Mouse (Mus musculus): ENCODE measurements around the gene Lrp8. TPM values are rescaled to one million over a fixed set of nuclear protein-coding genes. Genes with fewer than 3 reads are reported as not detected.

Lrp8 gene
- polyA plus RNA-seq, 1 experiment = 3.2 TPM

- Histone ChIP-seq H3K79me2 (ENCODE audit: control insufficient read depth, insufficient read depth) (peaks cover 7% of the 10 kb centered on the region), H3K4me3 (peak overlapping the region; percentile 63), H3K4me2 (ENCODE audit: low read depth) (peak overlapping the region; percentile 87), H3K36me3 (ENCODE audit: control insufficient read depth, insufficient read depth) (peaks cover 43% of the 10 kb centered on the region), H3ac (ENCODE audit: control insufficient read depth, insufficient read length) (peak overlapping the region; percentile 71), H3K27me3 (ENCODE audit: control insufficient read depth, insufficient read depth, insufficient read length) (no peaks in the 10 kb centered on the region)
- no peak for TF ChIP-seq SRF (IDR thresholded peaks at IDR 0.05; ENCODE audit: control insufficient read depth, insufficient read length, low read depth)
- TF ChIP-seq CEBPB (IDR thresholded peaks at IDR 0.05; ENCODE audit: insufficient read depth, poor library complexity, severe bottlenecking) = no peak
- TF ChIP-seq POLR2A (IDR thresholded peaks at IDR 0.05; ENCODE audit: insufficient read length, low read depth) = no peak
- TF ChIP-seq MYOD1 (IDR thresholded peaks at IDR 0.05; ENCODE audit: control insufficient read depth in 1 of 3, insufficient read length in 2 of 3, low read depth in 2 of 3) = no peak
- no peak for TF ChIP-seq MAX (IDR thresholded peaks at IDR 0.05; ENCODE audit: low read depth)
- TF ChIP-seq USF1 (IDR thresholded peaks at IDR 0.05; ENCODE audit: low read depth) = no peak
- no peak for TF ChIP-seq POLR2AphosphoS2 (IDR thresholded peaks at IDR 0.05; ENCODE audit: insufficient read length, low read depth)
- no peak for TF ChIP-seq TCF12 (IDR thresholded peaks at IDR 0.05; ENCODE audit: insufficient read depth, poor library complexity, severe bottlenecking)
- no peak for TF ChIP-seq REST (IDR thresholded peaks at IDR 0.05; ENCODE audit: insufficient read depth, insufficient read length)
- no peak for TF ChIP-seq MYOG (IDR thresholded peaks at IDR 0.05; ENCODE audit: control insufficient read depth in 1 of 3, insufficient read depth in 1 of 3, insufficient read length in 2 of 3, low read depth in 2 of 3)
- TF ChIP-seq TCF3 (IDR thresholded peaks at IDR 0.05; ENCODE audit: insufficient read length, low read depth) = no peak
- TF ChIP-seq E2F4 (IDR thresholded peaks at IDR 0.05; ENCODE audit: insufficient read depth) = no peak
These were observed 87.3 kb downstream of the Lrp8 start for GRCm38 (mm10) chr4:107889385-107889730.

- peaks cover 38% of the 10 kb centered on the region for H3K36me3 ChIP-seq (ENCODE audit: control insufficient read depth, insufficient read depth)
- H3K27me3 ChIP-seq (ENCODE audit: control insufficient read depth, insufficient read depth, insufficient read length) = no peaks in the 10 kb centered on the region
- H3ac ChIP-seq (ENCODE audit: control insufficient read depth, insufficient read length) = peak within 1 kb of the TSS; percentile 71
- H3K4me3 ChIP-seq = peak within 1 kb of the TSS; percentile 63
- no peak for TF ChIP-seq MAX (IDR thresholded peaks at IDR 0.05; ENCODE audit: low read depth)
- peak in 2 of 3 experiments; percentile 29 to 60 for TF ChIP-seq MYOD1 (IDR thresholded peaks at IDR 0.05; ENCODE audit: control insufficient read depth in 1 of 3, insufficient read length in 2 of 3, low read depth in 2 of 3)
- TF ChIP-seq CEBPB (IDR thresholded peaks at IDR 0.05; ENCODE audit: insufficient read depth, poor library complexity, severe bottlenecking) = no peak
- no peak for TF ChIP-seq E2F4 (IDR thresholded peaks at IDR 0.05; ENCODE audit: insufficient read depth)
- peak; percentile 79 for TF ChIP-seq POLR2A (IDR thresholded peaks at IDR 0.05; ENCODE audit: insufficient read length, low read depth)
- TF ChIP-seq TCF3 (IDR thresholded peaks at IDR 0.05; ENCODE audit: insufficient read length, low read depth) = no peak
- TF ChIP-seq USF1 (IDR thresholded peaks at IDR 0.05; ENCODE audit: low read depth) = no peak
- TF ChIP-seq TCF12 (IDR thresholded peaks at IDR 0.05; ENCODE audit: insufficient read depth, poor library complexity, severe bottlenecking) = no peak
- peak; percentile 88 for TF ChIP-seq POLR2AphosphoS2 (IDR thresholded peaks at IDR 0.05; ENCODE audit: insufficient read length, low read depth)
- no peak for TF ChIP-seq REST (IDR thresholded peaks at IDR 0.05; ENCODE audit: insufficient read depth, insufficient read length)
- TF ChIP-seq SRF (IDR thresholded peaks at IDR 0.05; ENCODE audit: control insufficient read depth, insufficient read length, low read depth) = peak; percentile 20
- TF ChIP-seq MYOG (IDR thresholded peaks at IDR 0.05; ENCODE audit: control insufficient read depth in 1 of 3, insufficient read depth in 1 of 3, insufficient read length in 2 of 3, low read depth in 2 of 3) = peak in 2 of 3 experiments; percentile 28 to 58
- H3K79me2 ChIP-seq (ENCODE audit: control insufficient read depth, insufficient read depth) = peaks cover 7% of the 10 kb centered on the region
- H3K4me2 ChIP-seq (ENCODE audit: low read depth) = peak within 1 kb of the TSS; percentile 99
These were observed 87.8 kb downstream of the Lrp8 start, which contains the start of gene 0610037L13Rik for GRCm38 (mm10) chr4:107889731-107890432. 0610037L13Rik (plus strand) TSS chr4:107889813.

- H3K27me3 ChIP-seq (ENCODE audit: control insufficient read depth, insufficient read depth, insufficient read length) = no peaks in the 10 kb centered on the region
- no peak overlapping the region for H3ac ChIP-seq (ENCODE audit: control insufficient read depth, insufficient read length)
- no peak overlapping the region for H3K4me2 ChIP-seq (ENCODE audit: low read depth)
- H3K79me2 ChIP-seq (ENCODE audit: control insufficient read depth, insufficient read depth) = peaks cover 7% of the 10 kb centered on the region
- H3K36me3 ChIP-seq (ENCODE audit: control insufficient read depth, insufficient read depth) = peaks cover 15% of the 10 kb centered on the region
- no peak for TF ChIP-seq REST (IDR thresholded peaks at IDR 0.05; ENCODE audit: insufficient read depth, insufficient read length)
- no peak for TF ChIP-seq MAX (IDR thresholded peaks at IDR 0.05; ENCODE audit: low read depth)
- no peak overlapping the region for H3K4me3 ChIP-seq
These were observed 90.6 kb downstream of the Lrp8 start for GRCm38 (mm10) chr4:107892663-107893062.

GRCm38 (mm10) chr4:107899211-107899927 is 97.3 kb downstream of the Lrp8 start:
- Histone ChIP-seq H3K4me2 (ENCODE audit: low read depth) (no peak overlapping the region), H3K27me3 (ENCODE audit: control insufficient read depth, insufficient read depth, insufficient read length) (no peaks in the 10 kb centered on the region), H3K4me3 (no peak overlapping the region), H3ac (ENCODE audit: control insufficient read depth, insufficient read length) (no peak overlapping the region), H3K36me3 (ENCODE audit: control insufficient read depth, insufficient read depth) (peaks cover 3% of the 10 kb centered on the region), H3K79me2 (ENCODE audit: control insufficient read depth, insufficient read depth) (no peaks in the 10 kb centered on the region)
- TF ChIP-seq POLR2A (IDR thresholded peaks at IDR 0.05; ENCODE audit: insufficient read length, low read depth) (no peak), POLR2AphosphoS2 (IDR thresholded peaks at IDR 0.05; ENCODE audit: insufficient read length, low read depth) (no peak), MYOG (IDR thresholded peaks at IDR 0.05; ENCODE audit: control insufficient read depth in 1 of 3, insufficient read depth in 1 of 3, insufficient read length in 2 of 3, low read depth in 2 of 3) (no peak), E2F4 (IDR thresholded peaks at IDR 0.05; ENCODE audit: insufficient read depth) (no peak), TCF3 (IDR thresholded peaks at IDR 0.05; ENCODE audit: insufficient read length, low read depth) (no peak), MYOD1 (IDR thresholded peaks at IDR 0.05; ENCODE audit: control insufficient read depth in 1 of 3, insufficient read length in 2 of 3, low read depth in 2 of 3) (no peak), CEBPB (IDR thresholded peaks at IDR 0.05; ENCODE audit: insufficient read depth, poor library complexity, severe bottlenecking) (no peak), MAX (IDR thresholded peaks at IDR 0.05; ENCODE audit: low read depth) (no peak), REST (IDR thresholded peaks at IDR 0.05; ENCODE audit: insufficient read depth, insufficient read length) (no peak), SRF (IDR thresholded peaks at IDR 0.05; ENCODE audit: control insufficient read depth, insufficient read length, low read depth) (no peak), TCF12 (IDR thresholded peaks at IDR 0.05; ENCODE audit: insufficient read depth, poor library complexity, severe bottlenecking) (no peak), USF1 (IDR thresholded peaks at IDR 0.05; ENCODE audit: low read depth) (no peak)
